Mouse (Mus musculus): Measurements from ENCODE around the gene Tsnaxip1. TPM values are rescaled to one million over a fixed set of nuclear protein-coding genes. Genes with fewer than 3 reads are reported as not detected.

The Tsnaxip1 gene
- polyA plus RNA-seq, 1 experiment from 2014 or later, result 0.07 TPM

- Histone ChIP-seq H3K4me1 (ENCODE audit: control insufficient read depth, insufficient read depth, low read length) (peaks cover 13% of the 10 kb centered on the region), H3K27ac (ENCODE audit: low read depth, low read length) (no peak overlapping the region), H3K9ac (ENCODE audit: low read depth, low read length) (no peak overlapping the region), H3K27me3 (ENCODE audit: control insufficient read depth, insufficient read depth, low read length) (no peaks in the 10 kb centered on the region), H3K4me2 (no peak overlapping the region), H3K4me3 (ENCODE audit: low read depth, low read length) (no peak overlapping the region), H3K36me3 (ENCODE audit: control insufficient read depth, insufficient read depth, low read length) (no peaks in the 10 kb centered on the region), H3K9me3 (replicated peaks; ENCODE audit: control insufficient read depth, low read length) (no peaks in the 10 kb centered on the region)
- 94% methylated on average over 2 of the region's 2 CpGs for WGBS (ENCODE audit: insufficient replicate concordance)
- no peak for ATAC-seq (replicated peaks; ENCODE audit: insufficient number of reproducible peaks, low FRiP score, low TSS enrichment)
These were observed 19.1 kb upstream of the Tsnaxip1 start for GRCm38 (mm10) chr8:105808480-105808879.

- Histone ChIP-seq H3K4me3 (ENCODE audit: low read depth, low read length) (no peak overlapping the region), H3K4me2 (no peak overlapping the region), H3K27ac (ENCODE audit: low read depth, low read length) (0 out of 2 replicates have a peak overlapping the region, but pooled peaks have one; percentile 29), H3K9ac (ENCODE audit: low read depth, low read length) (peak overlapping the region; percentile 34; the same call in 1 of the 2 replicates), H3K27me3 (ENCODE audit: control insufficient read depth, insufficient read depth, low read length) (no peaks in the 10 kb centered on the region), H3K36me3 (ENCODE audit: control insufficient read depth, insufficient read depth, low read length) (no peaks in the 10 kb centered on the region), H3K4me1 (ENCODE audit: control insufficient read depth, insufficient read depth, low read length) (peaks cover 13% of the 10 kb centered on the region), H3K9me3 (replicated peaks; ENCODE audit: control insufficient read depth, low read length) (no peaks in the 10 kb centered on the region)
- ATAC-seq (replicated peaks; ENCODE audit: insufficient number of reproducible peaks, low FRiP score, low TSS enrichment), result no peak
- 72% methylated on average over 6 of the region's 6 CpGs for WGBS (ENCODE audit: insufficient replicate concordance)
These were observed 17.2 kb upstream of the Tsnaxip1 start for GRCm38 (mm10) chr8:105810245-105810786.

- H3K4me2 ChIP-seq, result no peak overlapping the region
- ATAC-seq (replicated peaks; ENCODE audit: insufficient number of reproducible peaks, low FRiP score, low TSS enrichment), result no peak
- H3K4me1 ChIP-seq (ENCODE audit: control insufficient read depth, insufficient read depth, low read length), result peaks cover 13% of the 10 kb centered on the region
- no peak overlapping the region for H3K4me3 ChIP-seq (ENCODE audit: low read depth, low read length)
- H3K27ac ChIP-seq (ENCODE audit: low read depth, low read length), result no peak overlapping the region
- H3K27me3 ChIP-seq (ENCODE audit: control insufficient read depth, insufficient read depth, low read length), result no peaks in the 10 kb centered on the region
- no peaks in the 10 kb centered on the region for H3K36me3 ChIP-seq (ENCODE audit: control insufficient read depth, insufficient read depth, low read length)
- H3K9ac ChIP-seq (ENCODE audit: low read depth, low read length), result no peak overlapping the region
- WGBS (ENCODE audit: insufficient replicate concordance), result 68% methylated on average over 10 of the region's 10 CpGs
- H3K9me3 ChIP-seq (replicated peaks; ENCODE audit: control insufficient read depth, low read length), result no peaks in the 10 kb centered on the region
These were observed 16.5 kb upstream of the Tsnaxip1 start for GRCm38 (mm10) chr8:105811061-105811460.

GRCm38 (mm10) chr8:105811543-105811942, 16.0 kb upstream of the Tsnaxip1 start:
- Histone ChIP-seq H3K4me2 (no peak overlapping the region), H3K9me3 (replicated peaks; ENCODE audit: control insufficient read depth, low read length) (no peaks in the 10 kb centered on the region), H3K36me3 (ENCODE audit: control insufficient read depth, insufficient read depth, low read length) (no peaks in the 10 kb centered on the region), H3K4me3 (ENCODE audit: low read depth, low read length) (no peak overlapping the region), H3K4me1 (ENCODE audit: control insufficient read depth, insufficient read depth, low read length) (peaks cover 13% of the 10 kb centered on the region), H3K27me3 (ENCODE audit: control insufficient read depth, insufficient read depth, low read length) (no peaks in the 10 kb centered on the region), H3K9ac (ENCODE audit: low read depth, low read length) (no peak overlapping the region), H3K27ac (ENCODE audit: low read depth, low read length) (no peak overlapping the region)
- no peak for ATAC-seq (replicated peaks; ENCODE audit: insufficient number of reproducible peaks, low FRiP score, low TSS enrichment)
- 55% methylated on average over 3 of the region's 3 CpGs for WGBS (ENCODE audit: insufficient replicate concordance)

- Histone ChIP-seq H3K4me3 (ENCODE audit: low read depth, low read length) (no peak overlapping the region), H3K9ac (ENCODE audit: low read depth, low read length) (no peak overlapping the region), H3K36me3 (ENCODE audit: control insufficient read depth, insufficient read depth, low read length) (no peaks in the 10 kb centered on the region), H3K9me3 (replicated peaks; ENCODE audit: control insufficient read depth, low read length) (no peaks in the 10 kb centered on the region), H3K4me2 (no peak overlapping the region), H3K27me3 (ENCODE audit: control insufficient read depth, insufficient read depth, low read length) (no peaks in the 10 kb centered on the region), H3K27ac (ENCODE audit: low read depth, low read length) (no peak overlapping the region), H3K4me1 (ENCODE audit: control insufficient read depth, insufficient read depth, low read length) (peaks cover 13% of the 10 kb centered on the region)
- ATAC-seq (replicated peaks; ENCODE audit: insufficient number of reproducible peaks, low FRiP score, low TSS enrichment), result no peak
- WGBS (ENCODE audit: insufficient replicate concordance), result 76% methylated on average over 5 of the region's 5 CpGs
These were observed 15.0 kb upstream of the Tsnaxip1 start for GRCm38 (mm10) chr8:105812511-105812910.

GRCm38 (mm10) chr8:105813241-105813640, 14.3 kb upstream of the Tsnaxip1 start:
- Histone ChIP-seq H3K4me2 (no peak overlapping the region), H3K27me3 (ENCODE audit: control insufficient read depth, insufficient read depth, low read length) (no peaks in the 10 kb centered on the region), H3K27ac (ENCODE audit: low read depth, low read length) (no peak overlapping the region), H3K4me3 (ENCODE audit: low read depth, low read length) (no peak overlapping the region), H3K36me3 (ENCODE audit: control insufficient read depth, insufficient read depth, low read length) (no peaks in the 10 kb centered on the region), H3K4me1 (ENCODE audit: control insufficient read depth, insufficient read depth, low read length) (peaks cover 13% of the 10 kb centered on the region), H3K9ac (ENCODE audit: low read depth, low read length) (no peak overlapping the region), H3K9me3 (replicated peaks; ENCODE audit: control insufficient read depth, low read length) (no peaks in the 10 kb centered on the region)
- WGBS (ENCODE audit: insufficient replicate concordance), result 96% methylated on average over 6 of the region's 6 CpGs
- ATAC-seq (replicated peaks; ENCODE audit: insufficient number of reproducible peaks, low FRiP score, low TSS enrichment), result no peak

- H3K4me3 ChIP-seq (ENCODE audit: low read depth, low read length), result no peak overlapping the region
- H3K4me2 ChIP-seq, result peak overlapping the region; percentile 35; the same call in 1 of the 2 replicates
- 0 out of 2 replicates have a peak overlapping the region, but pooled peaks have one; percentile 22 for H3K27ac ChIP-seq (ENCODE audit: low read depth, low read length)
- H3K9me3 ChIP-seq (replicated peaks; ENCODE audit: control insufficient read depth, low read length), result no peaks in the 10 kb centered on the region
- WGBS (ENCODE audit: insufficient replicate concordance), result 78% methylated on average over 3 of the region's 3 CpGs
- no peak overlapping the region for H3K9ac ChIP-seq (ENCODE audit: low read depth, low read length)
- peaks cover 14% of the 10 kb centered on the region for H3K36me3 ChIP-seq (ENCODE audit: control insufficient read depth, insufficient read depth, low read length)
- H3K4me1 ChIP-seq (ENCODE audit: control insufficient read depth, insufficient read depth, low read length), result peaks cover 2% of the 10 kb centered on the region; the same call in 1 of the 2 replicates
- no peaks in the 10 kb centered on the region for H3K27me3 ChIP-seq (ENCODE audit: control insufficient read depth, insufficient read depth, low read length)
- no peak for ATAC-seq (replicated peaks; ENCODE audit: insufficient number of reproducible peaks, low FRiP score, low TSS enrichment)
These were observed 7.9 kb upstream of the Tsnaxip1 start for GRCm38 (mm10) chr8:105819659-105820058.

- peak overlapping the region; percentile 78 for H3K27ac ChIP-seq (ENCODE audit: low read depth, low read length)
- H3K27me3 ChIP-seq (ENCODE audit: control insufficient read depth, insufficient read depth, low read length), result no peaks in the 10 kb centered on the region
- ATAC-seq (replicated peaks; ENCODE audit: insufficient number of reproducible peaks, low FRiP score, low TSS enrichment), result peak; percentile 91
- no peaks in the 10 kb centered on the region for H3K9me3 ChIP-seq (replicated peaks; ENCODE audit: control insufficient read depth, low read length)
- peak overlapping the region; percentile 2; the same call in 1 of the 2 replicates for H3K4me2 ChIP-seq
- H3K4me3 ChIP-seq (ENCODE audit: low read depth, low read length), result no peak overlapping the region
- peaks cover 5% of the 10 kb centered on the region for H3K4me1 ChIP-seq (ENCODE audit: control insufficient read depth, insufficient read depth, low read length)
- 0 out of 2 replicates have a peak overlapping the region, but pooled peaks have one; percentile 28 for H3K9ac ChIP-seq (ENCODE audit: low read depth, low read length)
- 93% methylated on average over 1 of the region's 1 CpGs for WGBS (ENCODE audit: insufficient replicate concordance)
- H3K36me3 ChIP-seq (ENCODE audit: control insufficient read depth, insufficient read depth, low read length), result peaks cover 14% of the 10 kb centered on the region
These were observed 6.6 kb upstream of the Tsnaxip1 start for GRCm38 (mm10) chr8:105820925-105821324.

- Histone ChIP-seq H3K9me3 (replicated peaks; ENCODE audit: control insufficient read depth, low read length) (no peaks in the 10 kb centered on the region), H3K4me1 (ENCODE audit: control insufficient read depth, insufficient read depth, low read length) (peaks cover 9% of the 10 kb centered on the region), H3K27ac (ENCODE audit: low read depth, low read length) (no peak overlapping the region), H3K4me3 (ENCODE audit: low read depth, low read length) (peak overlapping the region; percentile 99), H3K9ac (ENCODE audit: low read depth, low read length) (peak overlapping the region; percentile 93), H3K36me3 (ENCODE audit: control insufficient read depth, insufficient read depth, low read length) (peaks cover 14% of the 10 kb centered on the region), H3K27me3 (ENCODE audit: control insufficient read depth, insufficient read depth, low read length) (no peaks in the 10 kb centered on the region), H3K4me2 (peak overlapping the region; percentile 90)
- 83% methylated on average over 4 of the region's 4 CpGs for WGBS (ENCODE audit: insufficient replicate concordance)
- ATAC-seq (replicated peaks; ENCODE audit: insufficient number of reproducible peaks, low FRiP score, low TSS enrichment), result no peak
These were observed 2.0 kb upstream of the Tsnaxip1 start for GRCm38 (mm10) chr8:105825506-105825905.
